Mouse (Mus musculus): ENCODE measurements around the gene AU041133. TPM values are rescaled to one million over a fixed set of nuclear protein-coding genes. Genes with fewer than 3 reads are reported as not detected.

AU041133 gene
- polyA plus RNA-seq, 1 experiment from 2014 or later = 4.5 TPM

Other genes starting within 250 kb of the AU041133 start
- 1.4 and 2.5 TPM in 2 replicates for gene Zfp781, start 197.5 kb upstream of the AU041133 start, polyA plus RNA-seq (2015; fragmentation: Nextera tagmentation; extraction: Ambion mirVana)
- 9.5 and 10.8 TPM in 2 replicates for gene Zfp873, start 79.9 kb upstream of the AU041133 start, polyA plus RNA-seq (2015; fragmentation: Nextera tagmentation; extraction: Ambion mirVana)
- 2.4 and 2.7 TPM in 2 replicates for gene BC024063, start 44.7 kb upstream of the AU041133 start, polyA plus RNA-seq (2015; fragmentation: Nextera tagmentation; extraction: Ambion mirVana)
- gene Zfp938, start 113.3 kb downstream of the AU041133 start, polyA plus RNA-seq (2015; fragmentation: Nextera tagmentation; extraction: Ambion mirVana) = 11.0 and 13.0 TPM in 2 replicates
- not detected in 2 replicates for gene 4932415D10Rik, start 188.6 kb downstream of the AU041133 start, polyA plus RNA-seq (2015; fragmentation: Nextera tagmentation; extraction: Ambion mirVana)
- gene Gm4924, start 226.2 kb downstream of the AU041133 start, polyA plus RNA-seq (2015; fragmentation: Nextera tagmentation; extraction: Ambion mirVana) = 6.0 and 6.8 TPM in 2 replicates

Data from heart, embryonic 15.5 days (tissue).